Mouse (Mus musculus) CH12.LX (cell line): Measurements from ENCODE around the gene Pik3cg. TPM values are rescaled to one million over a fixed set of nuclear protein-coding genes. Genes with fewer than 3 reads are reported as not detected.
A peak's percentile ranks its signal among the peaks of the same experiment; 100 is the strongest.

ENCODE experiments used
- DNase-seq: peaks from one replicate; pipeline ENCODE4 v3.0.0-alpha.2; 2013; ENCODE audit errors: extremely low read depth
- H3K27ac ChIP-seq: 2 replicates; pipeline ENCODE4 v1.5.1; 2012; ENCODE audit warnings: low read depth, mild to moderate bottlenecking, control low read depth, moderate library complexity; ENCODE audit not compliant: insufficient read depth
- H3K27me3 ChIP-seq: replicated peaks from 2 replicates; pipeline ENCODE3; 2012; ENCODE audit warnings: inconsistent platforms
- H3K36me3 ChIP-seq, 2 experiments: replicated peaks in 1 of 2; 2 replicates each; pipeline versions ENCODE3 to v1.6.1; 2012; ENCODE audit warnings: inconsistent platforms in 1 of 2, low read length in 1 of 2, mild to moderate bottlenecking in 1 of 2, mixed read lengths in 1 of 2, moderate library complexity in 1 of 2; ENCODE audit not compliant: control insufficient read depth in 1 of 2, insufficient read depth in 1 of 2
- H3K4me1 ChIP-seq, 2 experiments: 2 replicates each; pipeline ENCODE4 v1.6.1; 2012; ENCODE audit warnings: inconsistent platforms in 1 of 2, moderate library complexity in 1 of 2; ENCODE audit not compliant: insufficient read depth in 2 of 2, control insufficient read depth in 1 of 2
- H3K4me2 ChIP-seq: 2 replicates; pipeline ENCODE4 v1.6.1; 2012; ENCODE audit warnings: low read depth, mild to moderate bottlenecking, control low read depth; ENCODE audit not compliant: poor library complexity, insufficient read depth, severe bottlenecking
- H3K4me3 ChIP-seq, 3 experiments: fragments of 150-350 bp in 1 of 3; sonication (generic) in 1 of 3; replicated peaks in 1 of 3; 2 replicates each; pipeline versions ENCODE3 to v1.5.1; 2011 to 2012; ENCODE audit warnings: low read depth in 2 of 3, low read length in 2 of 3, mild to moderate bottlenecking in 2 of 3, moderate library complexity in 2 of 3, control low read depth in 1 of 3, improper control_type of control experiment in 1 of 3, inconsistent platforms in 1 of 3, mixed read lengths in 1 of 3; ENCODE audit not compliant: poor library complexity in 1 of 3
- H3K79me2 ChIP-seq: replicated peaks from 2 replicates; pipeline ENCODE4 v1.6.1; 2012; ENCODE audit warnings: mild to moderate bottlenecking, moderate library complexity; ENCODE audit not compliant: control insufficient read depth, poor library complexity, insufficient read depth, severe bottlenecking; ENCODE audit errors: extremely low read depth
- H3K9ac ChIP-seq: 2 replicates; pipeline ENCODE4 v1.6.1; 2012; ENCODE audit warnings: low read depth, mild to moderate bottlenecking, control low read depth, moderate library complexity; ENCODE audit not compliant: insufficient read depth
- H3K9me3 ChIP-seq: replicated peaks from 2 replicates; pipeline ENCODE3; 2012; ENCODE audit warnings: low read length, inconsistent platforms, mixed read lengths
- BHLHE40 ChIP-seq: IDR thresholded peaks from 2 replicates; pipeline ENCODE4 v1.6.1; 2011; ENCODE audit warnings: mild to moderate bottlenecking, low read depth, low read length, improper control_type of control experiment
- CHD1 ChIP-seq: IDR thresholded peaks from 2 replicates; pipeline ENCODE4 v1.6.1; 2012; ENCODE audit warnings: low read depth, low read length, improper control_type of control experiment, inconsistent platforms
- CHD2 ChIP-seq: IDR thresholded peaks from 2 replicates; pipeline ENCODE4 v1.6.1; 2011; ENCODE audit warnings: low read length, improper control_type of control experiment
- CTCF ChIP-seq, 2 experiments: IDR thresholded peaks in 1 of 2; conservative IDR thresholded peaks in 1 of 2; 2 replicates each; pipeline ENCODE4 v1.5.1; 2011 to 2012; ENCODE audit warnings: low read depth in 2 of 2, low read length in 2 of 2, improper control_type of control experiment in 1 of 2, inconsistent platforms in 1 of 2, mild to moderate bottlenecking in 1 of 2, moderate library complexity in 1 of 2
- E2F4 ChIP-seq: IDR thresholded peaks from 2 replicates; pipeline ENCODE4 v1.6.1; 2011; ENCODE audit warnings: low read depth, low read length, improper control_type of control experiment; ENCODE audit not compliant: insufficient replicate concordance
- ELF1 ChIP-seq: IDR thresholded peaks from 2 replicates; pipeline ENCODE4 v1.6.1; 2014; ENCODE audit warnings: low read depth, mild to moderate bottlenecking, inconsistent platforms, low read length, improper control_type of control experiment
- EP300 ChIP-seq: IDR thresholded peaks from 2 replicates; pipeline ENCODE4 v1.6.1; 2011; ENCODE audit warnings: low read length, improper control_type of control experiment
- ETS1 ChIP-seq: conservative IDR thresholded peaks from 2 replicates; pipeline ENCODE4 v1.6.1; 2012; ENCODE audit warnings: low read depth, mild to moderate bottlenecking, inconsistent platforms, low read length, improper control_type of control experiment, moderate library complexity
- GABPA ChIP-seq: IDR thresholded peaks from 2 replicates; pipeline ENCODE4 v1.6.1; 2012; ENCODE audit warnings: low read depth, low read length, improper control_type of control experiment, inconsistent platforms; ENCODE audit not compliant: insufficient replicate concordance
- HCFC1 ChIP-seq: IDR thresholded peaks from 2 replicates; pipeline ENCODE4 v1.6.1; 2012; ENCODE audit warnings: low read depth, mild to moderate bottlenecking, inconsistent platforms, low read length, improper control_type of control experiment
- IRF4 ChIP-seq: IDR thresholded peaks from 2 replicates; pipeline ENCODE4 v1.6.1; 2014; ENCODE audit warnings: low read depth, mild to moderate bottlenecking, inconsistent platforms, low read length, improper control_type of control experiment
- JUN ChIP-seq: IDR thresholded peaks from 2 replicates; pipeline ENCODE4 v1.6.1; 2011; ENCODE audit warnings: low read depth, mild to moderate bottlenecking, low read length, improper control_type of control experiment, moderate library complexity; ENCODE audit not compliant: insufficient read depth
- JUND ChIP-seq: conservative IDR thresholded peaks from 2 replicates; pipeline ENCODE4 v1.6.1; 2011; ENCODE audit warnings: low read depth, low read length, improper control_type of control experiment
- KAT2A ChIP-seq: IDR thresholded peaks from 2 replicates; pipeline ENCODE4 v1.6.1; 2012; ENCODE audit warnings: low read length, improper control_type of control experiment, inconsistent platforms; ENCODE audit not compliant: insufficient replicate concordance
- MAFK ChIP-seq: IDR thresholded peaks from 2 replicates; pipeline ENCODE4 v1.6.1; 2011; ENCODE audit warnings: low read length, improper control_type of control experiment; ENCODE audit not compliant: insufficient replicate concordance
- MAX ChIP-seq: IDR thresholded peaks from 2 replicates; pipeline ENCODE4 v1.6.1; 2011; ENCODE audit warnings: low read length, improper control_type of control experiment
- MAZ ChIP-seq: IDR thresholded peaks from 2 replicates; pipeline ENCODE4 v1.6.1; 2012; ENCODE audit warnings: low read depth, mild to moderate bottlenecking, inconsistent platforms, low read length, improper control_type of control experiment, moderate library complexity
- MEF2A ChIP-seq: IDR thresholded peaks from 2 replicates; pipeline ENCODE4 v1.6.1; 2014; ENCODE audit warnings: low read depth, mild to moderate bottlenecking, inconsistent platforms, low read length, improper control_type of control experiment, borderline replicate concordance
- MXI1 ChIP-seq: IDR thresholded peaks from 2 replicates; pipeline ENCODE4 v1.6.1; 2011; ENCODE audit warnings: mild to moderate bottlenecking, low read depth, low read length, improper control_type of control experiment
- MYC ChIP-seq: IDR thresholded peaks from 2 replicates; pipeline ENCODE4 v1.6.1; 2011; ENCODE audit warnings: low read depth, mild to moderate bottlenecking, improper control_type of control experiment, low read length
- NELFE ChIP-seq: IDR thresholded peaks from 2 replicates; pipeline ENCODE4 v1.6.1; 2011; ENCODE audit warnings: low read depth, low read length, improper control_type of control experiment
- NRF1 ChIP-seq: IDR thresholded peaks from 2 replicates; pipeline ENCODE4 v1.6.1; 2014; ENCODE audit warnings: low read depth, mild to moderate bottlenecking, inconsistent platforms, low read length, improper control_type of control experiment, moderate library complexity
- PAX5 ChIP-seq: IDR thresholded peaks from 2 replicates; pipeline ENCODE4 v1.6.1; 2012; ENCODE audit warnings: low read length, inconsistent platforms, mixed read lengths
- POLR2A ChIP-seq: IDR thresholded peaks from 2 replicates; pipeline ENCODE4 v1.6.1; 2011; ENCODE audit warnings: low read depth, mild to moderate bottlenecking, improper control_type of control experiment, low read length
- POLR2AphosphoS2 ChIP-seq: IDR thresholded peaks from 2 replicates; pipeline ENCODE4 v1.6.1; 2011; ENCODE audit warnings: low read depth, low read length, improper control_type of control experiment
- RAD21 ChIP-seq: IDR thresholded peaks from 2 replicates; pipeline ENCODE4 v1.6.1; 2011; ENCODE audit warnings: low read depth, mild to moderate bottlenecking, low read length, improper control_type of control experiment, moderate library complexity
- RCOR1 ChIP-seq: conservative IDR thresholded peaks from 2 replicates; pipeline ENCODE4 v1.6.1; 2012; ENCODE audit warnings: low read depth, mild to moderate bottlenecking, inconsistent platforms, low read length, improper control_type of control experiment
- SIN3A ChIP-seq: IDR thresholded peaks from 2 replicates; pipeline ENCODE4 v1.6.1; 2012; ENCODE audit warnings: low read length, improper control_type of control experiment, inconsistent platforms
- SMC3 ChIP-seq: IDR thresholded peaks from 2 replicates; pipeline ENCODE4 v1.6.1; 2011; ENCODE audit warnings: low read depth, low read length, improper control_type of control experiment
- TBP ChIP-seq: conservative IDR thresholded peaks from 2 replicates; pipeline ENCODE4 v1.6.1; 2011; ENCODE audit warnings: low read depth, low read length, improper control_type of control experiment
- TCF12 ChIP-seq: IDR thresholded peaks from 2 replicates; pipeline ENCODE4 v1.6.1; 2014; ENCODE audit warnings: low read depth, mild to moderate bottlenecking, inconsistent platforms, low read length, improper control_type of control experiment
- UBTF ChIP-seq: IDR thresholded peaks from 2 replicates; pipeline ENCODE4 v1.6.1; 2012; ENCODE audit warnings: low read depth, mild to moderate bottlenecking, inconsistent platforms, low read length, improper control_type of control experiment, moderate library complexity
- USF1 ChIP-seq: IDR thresholded peaks from 2 replicates; pipeline ENCODE4 v1.6.1; 2014; ENCODE audit warnings: low read depth, mild to moderate bottlenecking, inconsistent platforms, low read length, improper control_type of control experiment
- USF2 ChIP-seq: conservative IDR thresholded peaks from 2 replicates; pipeline ENCODE4 v1.6.1; 2011; ENCODE audit warnings: low read depth, low read length, improper control_type of control experiment
- ZC3H11A ChIP-seq: IDR thresholded peaks from 2 replicates; pipeline ENCODE4 v1.6.1; 2012; ENCODE audit warnings: low read depth, mild to moderate bottlenecking, inconsistent platforms, low read length, improper control_type of control experiment
- ZKSCAN1 ChIP-seq: IDR thresholded peaks from 2 replicates; pipeline ENCODE4 v1.6.1; 2012; ENCODE audit warnings: low read depth, inconsistent platforms, low read length, improper control_type of control experiment, borderline replicate concordance
- ZMIZ1 ChIP-seq: IDR thresholded peaks from 2 replicates; pipeline ENCODE4 v1.6.1; 2012; ENCODE audit warnings: low read depth, mild to moderate bottlenecking, inconsistent platforms, low read length, improper control_type of control experiment
- ZNF384 ChIP-seq: IDR thresholded peaks from 2 replicates; pipeline ENCODE4 v1.6.1; 2012; ENCODE audit warnings: low read depth, low read length, improper control_type of control experiment, inconsistent platforms
- dilution Hi-C: fragments of 300-500 bp; cut with MboI; formaldehyde crosslinking; loops from 2 replicates; pipeline ENCODE4 v1.14.3; 2020; ENCODE audit warnings: low sequenced_read_pairs; ENCODE audit not compliant: extremely low pct_unique_long_range_greater_than_20kb, extremely low pct_ligation_motif_present
- in situ Hi-C: fragments of 300-500 bp; cut with MboI; formaldehyde crosslinking; loops from 3 replicates; pipeline ENCODE4 v1.14.3; 2019; ENCODE audit warnings: low sequenced_read_pairs, low pct_ligation_motif_present, low pct_unique_long_range_greater_than_20kb, mixed read lengths
- polyA plus RNA-seq: library from polyadenylated mRNA; unstranded; fragments of >175 nt; gene quantifications from 2 replicates; pipeline ENCODE4 v1.2.1, GENCODE M21; 2012; ENCODE audit warnings: low read depth; ENCODE audit not compliant: insufficient read length
- total RNA-seq, 2 experiments: library from RNA; depleted of rRNA; stranded (reverse); fragments of 300-350 nt in 1 of 2; fragments of >200 nt in 1 of 2; gene quantifications; 2 replicates each; pipeline ENCODE4 v1.2.3; 2012 to 2014

Gene Pik3cg
- total and polyA plus RNA-seq, 3 experiments: 35.4 to 40.6 (median 35.8) TPM

DNA sequence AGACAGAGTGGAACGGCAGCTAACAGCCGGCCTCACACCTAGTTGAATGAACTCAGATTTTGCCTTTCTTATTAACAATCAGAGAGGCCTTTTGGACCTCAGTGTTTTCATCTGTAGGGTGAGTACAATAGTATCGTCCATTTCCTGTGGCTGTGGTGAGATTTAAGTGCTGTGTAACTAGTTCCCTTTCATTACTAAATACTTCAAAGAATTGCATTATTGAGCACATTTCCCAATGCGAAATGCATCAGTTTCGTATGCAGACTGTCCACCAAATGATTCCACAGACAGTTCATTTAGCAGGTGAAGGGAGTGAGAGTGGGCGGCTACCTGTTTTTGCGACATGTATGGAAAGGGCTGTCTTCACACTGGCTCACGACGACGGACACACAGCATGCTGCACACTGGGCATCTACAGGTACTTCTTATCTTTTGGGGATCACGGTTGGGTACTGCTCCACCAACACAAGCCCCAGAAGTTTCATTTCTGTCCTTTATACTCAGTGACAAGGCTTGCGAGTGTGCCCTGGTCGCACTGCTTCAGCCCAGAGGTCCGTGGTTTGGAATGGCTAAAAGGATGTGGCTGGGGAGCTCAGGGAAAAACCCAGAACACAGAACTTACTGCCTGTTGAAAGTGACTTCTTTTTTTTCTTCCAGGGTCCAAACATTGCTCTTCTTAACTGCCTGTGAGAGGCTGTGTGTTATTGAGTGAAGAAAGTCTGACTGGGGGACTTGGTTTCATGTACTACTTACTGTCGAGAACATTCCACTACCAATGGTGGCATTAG, 25.6 kb downstream of the Pik3cg start:
- H3K4me2 ChIP-seq: peak overlapping the region; percentile 80
- H3K36me3 ChIP-seq: peaks cover 44 to 57% of the 10 kb centered on the region in 2 experiments
- H3K4me1 ChIP-seq: peaks cover 26 to 56% of the 10 kb centered on the region in 2 experiments
- TF ChIP-seq POLR2AphosphoS2 (no peak), ZC3H11A (no peak), MAFK (no peak), HCFC1 (no peak), GABPA (no peak), JUND (no peak; the same call in 1 of the 2 replicates), SIN3A (0 out of 2 replicates have a peak, but pooled peaks have one; percentile 12), MAX (no peak), MEF2A (no peak), NRF1 (no peak), TCF12 (peak; percentile 31; the same call in 1 of the 2 replicates), USF2 (no peak), IRF4 (peak; percentile 56; the same call in 1 of the 2 replicates), MXI1 (no peak; the same call in 1 of the 2 replicates), BHLHE40 (peak; percentile 47; the same call in 1 of the 2 replicates), NELFE (no peak), ETS1 (0 out of 2 replicates have a peak, but pooled peaks have one; percentile 17), CTCF (conservative IDR thresholded peaks at IDR 0.05 in 1 of 2, IDR thresholded peaks at IDR 0.05 in 1 of 2; ENCODE audit: low read depth in 2 of 2, low read length in 2 of 2) (no peak), E2F4 (no peak), RAD21 (no peak; the same call in 1 of the 2 replicates), MAZ (no peak), ZMIZ1 (no peak), MYC (0 out of 2 replicates have a peak, but pooled peaks have one; percentile 30), POLR2A (no peak), ZNF384 (peak; percentile 91), UBTF (no peak), CHD1 (no peak; the same call in 1 of the 2 replicates), USF1 (no peak), CHD2 (peak; percentile 38; the same call in 1 of the 2 replicates), KAT2A (0 out of 2 replicates have a peak, but pooled peaks have one; percentile 40), RCOR1 (no peak), ZKSCAN1 (no peak), JUN (0 out of 2 replicates have a peak, but pooled peaks have one; percentile 10), EP300 (peak; percentile 24; the same call in 1 of the 2 replicates), PAX5 (no peak), ELF1 (no peak), SMC3 (no peak; the same call in 1 of the 2 replicates), TBP (no peak)
- TF ChIP-seq, all 38 proteins: peak for 11
- dilution Hi-C loops: no loop called here
- Histone ChIP-seq H3K9ac (peak overlapping the region; percentile 51), H3K9me3 (no peaks in the 10 kb centered on the region), H3K27me3 (no peaks in the 10 kb centered on the region), H3K27ac (peak overlapping the region; percentile 99), H3K4me3 (no peak overlapping the region), H3K79me2 (0 out of 2 replicates have a peak, but pooled peaks cover 2% of the 10 kb centered on the region)
- DNase-seq: peak; percentile 58
- in situ Hi-C loops: no loop called here
